Mouse (Mus musculus) natural killer cell, adult 2 months (primary cell): ENCODE measurements around the gene Mmp11.
"Not testable (repeated sequence)": the region's sequence is repeated elsewhere in the genome, so short reads cannot be mapped to it uniquely, and the experiment has no call there.

Experiments used
- DNase-seq, 2 experiments: peaks; one replicate each; pipeline ENCODE4 v3.0.0; 2022; ENCODE audit warnings: low spot score in 2 of 2

Gene Mmp11

GRCm38 (mm10) chr10:75896208-75896607, 40.1 kb downstream of the Mmp11 start:
- no peak for DNase-seq

GRCm38 (mm10) chr10:75895730-75896129, 40.6 kb downstream of the Mmp11 start:
- no peak for DNase-seq

- no peak for DNase-seq
Observed at GRCm38 (mm10) chr10:75894601-75895000, 41.7 kb downstream of the Mmp11 start.

GRCm38 (mm10) chr10:75893089-75893750, 43.1 kb downstream of the Mmp11 start, which contains the start of gene Derl3:
Gene Derl3 (plus strand): TSS chr10:75893413.
- peak; percentile 97 to 98 for DNase-seq

- no peak for DNase-seq
Observed at GRCm38 (mm10) chr10:75889406-75890153, 46.7 kb downstream of the Mmp11 start.

GRCm38 (mm10) chr10:75887504-75887903, 48.8 kb downstream of the Mmp11 start:
- not testable (repeated sequence) for DNase-seq

GRCm38 (mm10) chr10:75884742-75885141, 51.6 kb downstream of the Mmp11 start:
- no peak for DNase-seq

- peak; percentile 49 to 74 for DNase-seq
Observed at GRCm38 (mm10) chr10:75883232-75883552, 53.1 kb downstream of the Mmp11 start.

- DNase-seq, result no peak
Observed at GRCm38 (mm10) chr10:75882433-75883231, 53.7 kb downstream of the Mmp11 start.

GRCm38 (mm10) chr10:75881578-75882432, 54.5 kb downstream of the Mmp11 start:
- no peak for DNase-seq

- no peak for DNase-seq
Observed at GRCm38 (mm10) chr10:75880771-75881577, 55.3 kb downstream of the Mmp11 start.

- DNase-seq, result no peak
Observed at GRCm38 (mm10) chr10:75880351-75880750, 55.9 kb downstream of the Mmp11 start.

- no peak for DNase-seq
Observed at GRCm38 (mm10) chr10:75878836-75879235, 57.5 kb downstream of the Mmp11 start.

- no peak for DNase-seq
Observed at GRCm38 (mm10) chr10:75873543-75874170, 62.6 kb downstream of the Mmp11 start.
